Mouse (Mus musculus): ENCODE measurements at regions not wholly inside any gene's neighbourhood (a gene's known extent, or its start where the extent isn't known, plus 50 kb on each side); places are given as distances from the start of the nearest gene placed in this dataset.
A peak's percentile ranks its signal among the peaks of the same experiment; 100 is the strongest.

DNA sequence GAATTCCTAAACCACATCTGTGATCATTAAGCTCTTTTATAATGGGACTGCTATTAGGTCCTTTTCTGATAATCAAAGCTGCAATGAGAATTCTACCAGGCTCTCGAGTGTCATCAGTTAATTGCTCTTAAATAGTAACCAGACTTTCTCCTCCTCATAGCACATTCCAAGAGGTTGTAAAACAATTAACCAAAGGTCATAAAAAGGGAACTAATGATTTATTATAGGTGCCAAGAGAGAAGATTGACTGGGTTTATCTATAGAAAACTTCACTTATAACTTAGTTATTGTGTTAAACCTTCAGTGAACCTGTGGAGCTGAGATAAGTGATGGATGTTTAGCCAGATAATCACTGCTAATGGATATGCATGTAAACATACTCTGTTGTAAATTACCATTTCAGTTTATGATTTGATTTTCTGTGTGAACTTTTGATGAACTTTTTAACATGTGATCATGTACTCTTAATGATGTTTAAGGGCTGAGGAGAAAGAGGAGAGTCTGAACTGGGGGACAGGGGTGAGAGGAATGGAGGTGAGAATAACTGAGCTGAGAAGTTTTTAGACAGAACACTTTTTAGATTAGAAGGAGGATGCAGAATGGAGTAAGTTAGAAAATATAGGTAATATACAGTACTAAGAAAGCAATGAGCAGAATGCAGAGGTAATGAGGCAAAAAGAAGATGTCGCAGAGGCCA is 228.4 kb upstream of the Cox7c start:
- H3K4me2 ChIP-seq (ENCODE audit: low read depth, low read length) = no peak overlapping the region
- H3K9me3 ChIP-seq (ENCODE audit: control insufficient read depth, low read length) = no peaks in the 10 kb centered on the region
- 30% methylated on average over 2 of the region's 2 CpGs for WGBS
- H3K4me3 ChIP-seq (ENCODE audit: low read length) = no peak overlapping the region
- no peaks in the 10 kb centered on the region for H3K27me3 ChIP-seq (replicated peaks; ENCODE audit: control insufficient read depth, insufficient read depth, low read length)
- no peak overlapping the region for H3K9ac ChIP-seq (ENCODE audit: low read depth, low read length)
- no peaks in the 10 kb centered on the region for H3K36me3 ChIP-seq (ENCODE audit: control insufficient read depth, insufficient read depth, low read length)
- H3K27ac ChIP-seq (ENCODE audit: low read length) = no peak overlapping the region
- ATAC-seq = peak; percentile 82
- H3K4me1 ChIP-seq (ENCODE audit: control insufficient read depth, insufficient read depth, low read length) = no peaks in the 10 kb centered on the region

DNA sequence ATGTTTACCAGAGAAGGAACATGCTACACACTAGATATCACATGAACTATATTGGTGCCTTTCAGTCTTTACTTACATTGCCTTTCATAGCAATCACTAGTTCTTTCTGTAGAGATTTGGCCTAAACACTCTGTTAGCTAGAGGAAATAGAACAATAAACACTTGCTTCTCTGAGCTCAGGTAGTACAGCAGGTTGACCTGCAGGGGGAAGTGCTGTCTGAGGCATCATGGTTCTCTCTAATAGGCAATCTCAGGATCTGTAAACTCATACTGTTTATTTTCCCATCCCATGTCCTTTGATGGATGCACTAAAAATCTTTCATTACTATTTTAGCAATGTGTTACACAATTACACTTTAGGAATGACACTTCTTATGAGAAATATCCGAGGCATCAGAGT is 191.3 kb upstream of the Cox7c start:
- ATAC-seq = no peak
- Histone ChIP-seq H3K4me1 (ENCODE audit: control insufficient read depth, insufficient read depth, low read length) (no peaks in the 10 kb centered on the region), H3K9me3 (ENCODE audit: control insufficient read depth, low read length) (no peaks in the 10 kb centered on the region), H3K36me3 (ENCODE audit: control insufficient read depth, insufficient read depth, low read length) (no peaks in the 10 kb centered on the region), H3K27ac (ENCODE audit: low read length) (no peak overlapping the region), H3K27me3 (replicated peaks; ENCODE audit: control insufficient read depth, insufficient read depth, low read length) (no peaks in the 10 kb centered on the region), H3K4me3 (ENCODE audit: low read length) (no peak overlapping the region), H3K4me2 (ENCODE audit: low read depth, low read length) (no peak overlapping the region), H3K9ac (ENCODE audit: low read depth, low read length) (no peak overlapping the region)
- WGBS = 93% methylated on average over 1 of the region's 1 CpGs

DNA sequence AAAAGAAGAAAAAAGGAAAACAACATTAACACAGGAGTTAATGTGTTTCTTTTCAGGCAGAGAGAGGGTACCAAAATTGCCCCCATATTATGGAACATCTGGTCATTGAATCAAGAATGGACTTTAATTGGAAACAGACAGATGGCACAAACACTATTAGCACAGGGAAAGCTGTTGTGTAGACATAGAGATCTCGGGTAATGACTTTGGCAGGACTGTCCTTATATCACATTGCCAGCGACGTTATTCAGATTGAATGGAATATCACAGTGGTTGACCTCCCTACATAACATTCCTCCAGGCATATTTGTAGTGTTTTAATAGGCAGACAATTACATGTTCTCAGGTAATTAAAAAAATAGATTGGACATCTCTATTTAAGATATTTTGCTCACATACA is 158.9 kb upstream of the Cox7c start:
- Histone ChIP-seq H3K4me2 (ENCODE audit: low read depth, low read length) (no peak overlapping the region), H3K4me3 (ENCODE audit: low read length) (no peak overlapping the region), H3K9me3 (ENCODE audit: control insufficient read depth, low read length) (no peaks in the 10 kb centered on the region), H3K27me3 (replicated peaks; ENCODE audit: control insufficient read depth, insufficient read depth, low read length) (no peaks in the 10 kb centered on the region), H3K36me3 (ENCODE audit: control insufficient read depth, insufficient read depth, low read length) (no peaks in the 10 kb centered on the region), H3K9ac (ENCODE audit: low read depth, low read length) (no peak overlapping the region), H3K27ac (ENCODE audit: low read length) (no peak overlapping the region), H3K4me1 (ENCODE audit: control insufficient read depth, insufficient read depth, low read length) (no peaks in the 10 kb centered on the region)
- 71% methylated on average over 3 of the region's 3 CpGs for whole genome bisulfite sequencing
- no peak for ATAC-seq

DNA sequence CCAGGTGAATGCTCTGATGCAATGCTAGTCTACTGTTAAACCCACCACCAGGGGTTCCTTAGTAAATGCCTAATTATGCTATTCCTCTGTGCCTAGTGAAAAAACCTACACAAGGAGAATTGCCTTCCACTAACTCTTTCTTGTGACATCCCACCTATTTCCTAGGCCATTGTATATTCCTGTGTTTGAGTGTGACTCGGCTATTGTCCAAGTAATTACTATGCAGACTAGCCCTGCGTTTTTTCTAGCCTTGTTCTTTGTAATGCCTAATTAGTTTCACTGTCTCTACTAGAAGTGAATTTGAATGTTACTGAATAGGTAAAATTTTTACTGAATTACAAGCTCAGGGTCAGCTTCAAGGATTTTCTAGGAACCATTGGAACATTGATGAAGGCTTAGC is 133.8 kb upstream of the Cox7c start:
- 60% methylated on average over 2 of the region's 2 CpGs for WGBS
- no peak overlapping the region for H3K27ac ChIP-seq (ENCODE audit: low read length)

DNA sequence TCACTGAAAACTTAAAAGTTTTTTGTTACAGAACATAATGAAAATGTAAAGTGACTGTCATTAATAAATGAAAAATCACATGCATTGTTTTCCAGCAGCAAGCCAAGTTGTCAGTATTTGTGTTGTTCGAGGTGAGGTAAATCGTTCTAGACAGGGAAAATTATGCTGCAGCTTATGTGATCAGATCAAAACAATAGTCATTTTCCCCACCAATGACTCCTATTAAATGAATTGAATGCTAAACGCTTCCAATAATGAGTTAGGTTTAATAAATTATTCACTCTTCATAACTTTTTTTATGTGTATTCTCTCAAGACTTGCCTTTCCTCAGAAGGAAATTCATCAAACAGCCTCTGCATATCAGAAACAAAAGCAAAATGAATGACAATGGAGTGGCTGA is 100.6 kb upstream of the Cox7c start:
- H3K27ac ChIP-seq (ENCODE audit: low read length) = no peak overlapping the region
- WGBS = 91% methylated on average over 3 of the region's 3 CpGs
- H3K4me3 ChIP-seq (ENCODE audit: low read length) = no peak overlapping the region
- no peak for ATAC-seq
- H3K9me3 ChIP-seq (ENCODE audit: control insufficient read depth, low read length) = no peaks in the 10 kb centered on the region
- no peak overlapping the region for H3K4me2 ChIP-seq (ENCODE audit: low read depth, low read length)
- H3K27me3 ChIP-seq (replicated peaks; ENCODE audit: control insufficient read depth, insufficient read depth, low read length) = no peaks in the 10 kb centered on the region
- no peaks in the 10 kb centered on the region for H3K4me1 ChIP-seq (ENCODE audit: control insufficient read depth, insufficient read depth, low read length)
- H3K36me3 ChIP-seq (ENCODE audit: control insufficient read depth, insufficient read depth, low read length) = no peaks in the 10 kb centered on the region
- no peak overlapping the region for H3K9ac ChIP-seq (ENCODE audit: low read depth, low read length)

More for the DNA sequence above, 133.8 kb upstream of the Cox7c start:
- H3K9me3 ChIP-seq (ENCODE audit: control insufficient read depth, low read length) = no peaks in the 10 kb centered on the region
- no peak overlapping the region for H3K9ac ChIP-seq (ENCODE audit: low read depth, low read length)
- H3K4me1 ChIP-seq (ENCODE audit: control insufficient read depth, insufficient read depth, low read length) = no peaks in the 10 kb centered on the region
- H3K27me3 ChIP-seq (replicated peaks; ENCODE audit: control insufficient read depth, insufficient read depth, low read length) = no peaks in the 10 kb centered on the region
- no peak for ATAC-seq
- no peak overlapping the region for H3K4me2 ChIP-seq (ENCODE audit: low read depth, low read length)
- no peak overlapping the region for H3K4me3 ChIP-seq (ENCODE audit: low read length)
- H3K36me3 ChIP-seq (ENCODE audit: control insufficient read depth, insufficient read depth, low read length) = no peaks in the 10 kb centered on the region

DNA sequence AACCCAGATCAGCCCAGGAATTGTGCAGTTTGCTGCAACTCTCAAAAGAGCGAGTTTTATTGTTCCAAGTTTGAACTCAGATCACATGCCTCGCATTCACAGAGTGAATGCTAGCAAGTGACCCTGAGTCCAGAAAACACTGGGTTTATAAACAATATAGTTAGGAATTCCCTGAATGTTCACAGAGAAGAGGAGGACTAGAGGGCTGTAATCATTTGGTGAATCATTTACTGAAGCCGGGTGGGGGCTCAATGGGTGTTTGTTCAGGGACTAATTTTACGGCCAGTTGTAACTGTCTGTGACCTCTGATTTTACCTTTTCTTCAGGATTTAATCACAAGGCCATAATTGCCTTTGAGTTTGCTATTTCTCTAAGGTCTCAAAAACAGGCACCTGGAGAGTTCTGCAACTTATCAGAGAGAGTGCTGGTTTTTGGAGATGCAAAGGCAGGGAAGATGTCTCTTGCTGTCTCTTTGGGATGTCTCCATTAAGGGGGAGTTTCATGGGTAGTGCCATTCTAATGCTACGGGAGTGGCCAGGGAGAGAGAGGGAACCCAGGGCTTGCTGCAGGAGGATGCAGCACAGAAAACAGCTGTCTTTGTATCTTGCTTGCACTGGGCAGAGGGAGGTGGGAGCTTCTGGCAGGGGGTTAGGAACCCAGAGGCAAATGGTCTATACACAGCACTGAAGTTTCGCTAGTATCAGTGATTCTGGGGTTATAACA is 64.8 kb upstream of the Cox7c start:
- peak overlapping the region; percentile 82 for H3K27ac ChIP-seq (ENCODE audit: low read length)
- peak; percentile 98 for ATAC-seq
- H3K9me3 ChIP-seq (ENCODE audit: control insufficient read depth, low read length) = no peaks in the 10 kb centered on the region
- no peak overlapping the region for H3K9ac ChIP-seq (ENCODE audit: low read depth, low read length)
- 31% methylated on average over 6 of the region's 6 CpGs for WGBS
- no peaks in the 10 kb centered on the region for H3K27me3 ChIP-seq (replicated peaks; ENCODE audit: control insufficient read depth, insufficient read depth, low read length)
- H3K4me3 ChIP-seq (ENCODE audit: low read length) = no peak overlapping the region
- H3K4me2 ChIP-seq (ENCODE audit: low read depth, low read length) = no peak overlapping the region
- H3K36me3 ChIP-seq (ENCODE audit: control insufficient read depth, insufficient read depth, low read length) = no peaks in the 10 kb centered on the region
- H3K4me1 ChIP-seq (ENCODE audit: control insufficient read depth, insufficient read depth, low read length) = peaks cover 7% of the 10 kb centered on the region

DNA sequence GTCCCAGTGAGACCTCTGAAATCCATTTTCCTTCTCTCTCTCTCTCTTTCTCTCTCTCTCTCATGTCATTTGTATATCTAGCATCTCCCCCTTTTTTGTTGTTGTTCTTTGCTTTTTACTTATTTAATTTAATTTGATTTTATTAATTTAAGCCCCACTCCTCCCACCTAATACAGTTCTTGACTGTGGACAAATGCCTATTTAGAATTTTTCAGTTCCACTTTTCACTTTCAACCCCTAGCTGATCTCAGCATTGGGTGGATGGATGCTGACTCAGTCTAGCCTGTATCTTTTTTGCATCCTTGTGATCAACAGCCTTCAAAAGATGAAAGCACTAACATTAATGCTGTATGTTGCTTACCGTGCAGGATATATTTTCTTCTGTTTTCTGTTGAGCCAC is 55.5 kb upstream of the Cox7c start:
- no peak overlapping the region for H3K4me3 ChIP-seq (ENCODE audit: low read length)
- no peak for ATAC-seq
- no peaks in the 10 kb centered on the region for H3K4me1 ChIP-seq (ENCODE audit: control insufficient read depth, insufficient read depth, low read length)
- no peaks in the 10 kb centered on the region for H3K9me3 ChIP-seq (ENCODE audit: control insufficient read depth, low read length)
- WGBS = 90% methylated on average over 1 of the region's 1 CpGs
- H3K4me2 ChIP-seq (ENCODE audit: low read depth, low read length) = no peak overlapping the region
- no peaks in the 10 kb centered on the region for H3K27me3 ChIP-seq (replicated peaks; ENCODE audit: control insufficient read depth, insufficient read depth, low read length)
- no peaks in the 10 kb centered on the region for H3K36me3 ChIP-seq (ENCODE audit: control insufficient read depth, insufficient read depth, low read length)
- H3K27ac ChIP-seq (ENCODE audit: low read length) = no peak overlapping the region
- H3K9ac ChIP-seq (ENCODE audit: low read depth, low read length) = no peak overlapping the region

DNA sequence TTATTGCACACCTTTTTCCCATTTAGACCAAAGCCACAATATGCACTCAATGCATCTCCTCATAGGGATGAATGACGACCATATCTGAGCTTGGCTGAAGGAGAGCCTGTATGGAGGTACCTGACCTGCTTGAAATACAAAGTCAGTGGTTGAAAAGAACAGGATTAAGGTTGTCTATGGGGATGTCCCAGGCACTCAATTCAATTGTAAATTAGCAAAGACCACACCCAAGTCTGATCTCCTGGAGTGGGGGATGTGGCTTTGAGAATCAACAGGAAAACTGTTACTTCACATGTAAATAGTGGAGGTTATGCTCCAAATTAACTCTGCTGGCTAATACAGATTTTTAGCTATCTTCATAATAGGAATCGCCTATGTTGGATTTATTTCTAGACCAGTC is 51.1 kb upstream of the Cox7c start:
- H3K9ac ChIP-seq (ENCODE audit: low read depth, low read length) = no peak overlapping the region
- no peak overlapping the region for H3K4me3 ChIP-seq (ENCODE audit: low read length)
- H3K27ac ChIP-seq (ENCODE audit: low read length) = no peak overlapping the region
- whole genome bisulfite sequencing = 42% methylated on average over 2 of the region's 2 CpGs
- no peak for ATAC-seq
- H3K9me3 ChIP-seq (ENCODE audit: control insufficient read depth, low read length) = no peaks in the 10 kb centered on the region
- H3K27me3 ChIP-seq (replicated peaks; ENCODE audit: control insufficient read depth, insufficient read depth, low read length) = no peaks in the 10 kb centered on the region
- no peaks in the 10 kb centered on the region for H3K4me1 ChIP-seq (ENCODE audit: control insufficient read depth, insufficient read depth, low read length)
- H3K36me3 ChIP-seq (ENCODE audit: control insufficient read depth, insufficient read depth, low read length) = no peaks in the 10 kb centered on the region
- H3K4me2 ChIP-seq (ENCODE audit: low read depth, low read length) = no peak overlapping the region

DNA sequence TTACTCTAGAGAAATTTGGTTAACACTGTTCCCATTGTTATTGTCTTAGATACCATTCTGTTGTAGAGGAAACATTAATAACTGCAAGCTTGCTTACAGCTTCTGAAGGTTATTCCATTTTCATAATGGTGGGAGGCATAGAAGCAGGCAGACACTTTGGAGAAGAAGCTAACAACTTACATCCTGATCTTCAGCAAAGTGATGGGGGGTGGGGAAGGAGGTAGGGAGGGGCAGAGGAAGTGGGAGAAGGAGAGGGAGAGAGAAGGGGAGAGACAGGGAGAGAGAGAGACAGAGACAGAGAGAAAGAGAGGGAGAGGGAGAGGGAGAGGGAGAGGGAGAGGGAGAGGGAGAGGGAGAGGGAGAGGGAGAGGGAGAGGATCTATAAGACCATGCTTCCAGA is 50.6 kb upstream of the Cox7c start:
- no peak for ATAC-seq
- Histone ChIP-seq H3K27me3 (replicated peaks; ENCODE audit: control insufficient read depth, insufficient read depth, low read length) (no peaks in the 10 kb centered on the region), H3K4me2 (ENCODE audit: low read depth, low read length) (no peak overlapping the region), H3K9me3 (ENCODE audit: control insufficient read depth, low read length) (no peaks in the 10 kb centered on the region), H3K9ac (ENCODE audit: low read depth, low read length) (no peak overlapping the region), H3K4me3 (ENCODE audit: low read length) (no peak overlapping the region), H3K36me3 (ENCODE audit: control insufficient read depth, insufficient read depth, low read length) (no peaks in the 10 kb centered on the region), H3K27ac (ENCODE audit: low read length) (no peak overlapping the region), H3K4me1 (ENCODE audit: control insufficient read depth, insufficient read depth, low read length) (no peaks in the 10 kb centered on the region)

Measured in intestine, embryonic 16.5 days (tissue).